Mouse (Mus musculus): ENCODE measurements around the gene Micu2.
A peak's percentile ranks its signal among the peaks of the same experiment; 100 is the strongest.

The Micu2 gene

DNA sequence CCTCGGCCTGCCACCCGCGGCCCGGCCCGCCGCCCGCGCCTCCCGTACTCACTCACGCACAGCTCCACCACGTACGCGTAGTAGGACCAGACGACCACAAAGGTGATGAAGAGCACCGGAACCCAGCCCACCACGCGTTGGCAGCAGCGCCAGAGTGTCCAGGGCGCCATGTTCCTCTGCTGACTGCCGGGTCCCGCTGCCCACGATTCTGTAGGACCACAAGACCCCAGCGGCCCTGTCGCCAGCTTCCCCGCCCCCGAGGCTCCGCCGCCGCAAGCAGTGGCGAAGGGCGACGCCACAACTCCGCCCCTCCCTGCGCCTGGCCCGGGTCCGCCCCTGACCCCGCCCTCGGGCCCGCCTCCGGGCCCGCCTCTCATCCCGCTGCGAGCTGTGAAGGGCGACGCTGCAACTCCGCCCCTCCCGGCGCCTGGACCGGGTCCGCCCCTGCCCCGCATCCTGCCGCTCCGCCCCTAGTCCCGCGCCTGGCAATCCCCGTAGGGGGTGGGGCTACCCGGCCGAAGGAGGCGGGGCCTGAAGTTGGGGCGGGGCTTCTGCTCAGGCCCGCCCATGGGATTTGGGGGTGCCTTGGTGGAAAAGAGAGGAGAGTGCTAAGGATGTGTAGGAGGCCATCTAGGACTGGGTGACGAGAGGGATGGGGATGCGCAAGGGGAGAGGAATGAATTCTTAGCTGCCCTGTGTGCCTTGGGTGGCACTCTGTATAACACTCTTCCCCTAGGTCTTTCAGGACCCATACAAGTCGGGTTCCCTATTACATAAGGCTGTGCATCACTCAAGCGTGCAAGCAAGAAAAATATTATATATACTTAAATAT is 108.8 kb downstream of the Micu2 start, which contains the start of gene Zdhhc20:
TSS of gene Zdhhc20 (minus strand) at position 266 of the 832 bp plus-strand sequence.
- DNase-seq: peak; percentile 96

- peak; percentile 53 for DNase-seq
These were observed 109.5 kb downstream of the Micu2 start for GRCm38 (mm10) chr14:57889541-57890010.

- no peak for DNase-seq
These were observed 111.9 kb downstream of the Micu2 start for GRCm38 (mm10) chr14:57887171-57887570.

DNA sequence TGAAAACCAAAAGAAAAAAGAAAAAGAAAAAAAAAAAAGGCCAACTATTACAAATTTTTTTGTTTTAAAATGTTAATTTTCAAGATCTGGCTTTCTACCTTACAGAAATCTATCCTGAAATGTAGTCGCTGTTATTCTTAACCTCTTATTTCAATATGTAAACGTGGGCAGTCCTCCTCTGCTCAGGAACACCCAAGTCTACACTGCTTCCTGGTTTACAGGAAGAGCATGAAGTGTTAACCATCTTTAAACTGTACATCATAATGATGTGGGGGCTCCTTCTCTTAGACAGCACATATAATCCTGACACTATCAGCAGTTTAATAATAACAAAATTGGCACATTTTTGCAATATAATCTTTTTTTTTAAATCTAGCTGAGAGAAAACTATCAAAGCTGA is 113.0 kb downstream of the Micu2 start:
- DNase-seq: no peak

DNA sequence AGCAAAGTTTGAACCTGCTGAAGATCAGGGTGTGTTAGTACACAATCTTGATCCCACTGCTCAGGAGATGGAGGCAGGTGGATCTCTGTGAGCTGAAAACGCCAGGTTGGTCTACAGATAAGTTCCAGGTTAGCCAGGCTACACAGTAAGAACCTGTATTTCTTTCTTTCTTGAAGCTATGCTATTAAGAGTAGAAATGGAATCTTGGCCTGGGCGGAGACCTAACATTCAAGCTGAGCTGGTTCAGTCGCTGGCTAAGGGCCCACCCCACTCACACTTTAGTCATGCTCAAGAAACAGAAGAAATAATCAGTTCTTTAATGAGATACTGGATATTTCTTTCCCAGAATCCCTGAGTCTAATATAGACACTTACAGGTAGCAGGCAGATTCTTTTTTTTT is 115.7 kb downstream of the Micu2 start:
- DNase-seq: no peak

DNA sequence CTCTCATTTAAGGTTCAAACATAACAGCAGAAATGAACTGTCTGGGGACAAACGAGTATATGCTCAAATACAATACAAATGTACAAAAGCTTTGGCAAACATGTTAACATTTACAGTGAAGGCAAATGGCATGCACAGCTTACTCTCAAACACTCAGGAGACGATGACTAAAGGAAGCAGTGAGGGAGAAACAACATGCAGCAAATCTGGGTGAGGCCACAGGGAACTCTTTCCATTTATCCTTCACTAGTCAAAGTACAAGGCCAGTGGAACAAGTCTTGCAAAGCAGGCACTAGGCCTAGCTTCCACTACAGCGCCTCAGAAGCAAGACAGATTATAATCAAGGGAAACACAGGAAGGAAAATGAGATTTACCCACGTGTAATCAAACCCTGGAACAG is 116.3 kb downstream of the Micu2 start:
- DNase-seq: no peak

DNA sequence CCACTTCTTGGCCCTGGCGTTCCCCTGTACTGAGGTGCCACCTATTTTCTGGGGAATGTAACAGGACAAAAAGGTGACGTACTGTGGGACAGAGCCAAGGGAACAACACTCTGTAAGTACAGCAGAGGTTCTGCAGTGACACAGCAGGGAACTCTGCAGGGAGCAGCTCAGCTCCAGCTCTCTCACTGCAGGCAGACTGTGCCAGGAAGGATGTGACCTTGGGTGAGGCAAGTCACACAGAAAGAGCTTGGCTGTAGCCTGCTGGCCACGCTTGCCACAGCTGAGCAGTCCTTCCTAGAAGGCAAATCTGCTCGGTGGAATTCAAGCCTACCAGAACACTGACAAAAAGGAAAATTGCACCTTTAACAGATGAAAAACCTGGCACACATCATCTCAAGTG is 117.3 kb downstream of the Micu2 start:
- DNase-seq: peak; percentile 19

GRCm38 (mm10) chr14:57881074-57881473 is 118.0 kb downstream of the Micu2 start:
- no peak for DNase-seq

GRCm38 (mm10) chr14:57877921-57878320 is 121.1 kb downstream of the Micu2 start:
- DNase-seq: no peak

GRCm38 (mm10) chr14:57866676-57867276 is 132.3 kb downstream of the Micu2 start:
- peak; percentile 31 for DNase-seq

Measured in right cerebral cortex, adult 18-20 months (tissue).